Mouse (Mus musculus): ENCODE measurements around the gene Kcne1l.

Gene Kcne1l

GRCm38 (mm10) chrX:142305869-142306581, at the start of gene Kcne1l:
Gene Kcne1l, minus strand, starts transcription at chrX:142306294.
- DNase-seq: no peak

- no peak for DNase-seq
Observed at GRCm38 (mm10) chrX:142336207-142336606, 30.1 kb upstream of the Kcne1l start.

GRCm38 (mm10) chrX:142335502-142335901, 29.4 kb upstream of the Kcne1l start:
- no peak for DNase-seq

GRCm38 (mm10) chrX:142325760-142326159, 19.7 kb upstream of the Kcne1l start:
- no peak for DNase-seq

GRCm38 (mm10) chrX:142316106-142316505, 10.0 kb upstream of the Kcne1l start:
- DNase-seq: no peak

GRCm38 (mm10) chrX:142315270-142315669, 9.2 kb upstream of the Kcne1l start:
- no peak for DNase-seq

GRCm38 (mm10) chrX:142314307-142315024, 8.4 kb upstream of the Kcne1l start:
- DNase-seq: peak; percentile 77

- DNase-seq: no peak
Observed at GRCm38 (mm10) chrX:142310431-142310830, 4.3 kb upstream of the Kcne1l start.

GRCm38 (mm10) chrX:142305010-142305868, 855 bp downstream of the Kcne1l start:
- no peak for DNase-seq

GRCm38 (mm10) chrX:142304592-142304991, 1.5 kb downstream of the Kcne1l start:
- no peak for DNase-seq

- DNase-seq: no peak
Observed at GRCm38 (mm10) chrX:142303456-142303855, 2.6 kb downstream of the Kcne1l start.

- DNase-seq: no peak
Observed at GRCm38 (mm10) chrX:142285905-142286304, 20.2 kb downstream of the Kcne1l start.

- DNase-seq: no peak
Observed at GRCm38 (mm10) chrX:142276573-142276972, 29.5 kb downstream of the Kcne1l start.

- DNase-seq: no peak
Observed at GRCm38 (mm10) chrX:142276031-142276430, 30.1 kb downstream of the Kcne1l start.
